Comparison of ENCODE assay signal across 27 mouse cellular contexts in the genomic region with DNA sequence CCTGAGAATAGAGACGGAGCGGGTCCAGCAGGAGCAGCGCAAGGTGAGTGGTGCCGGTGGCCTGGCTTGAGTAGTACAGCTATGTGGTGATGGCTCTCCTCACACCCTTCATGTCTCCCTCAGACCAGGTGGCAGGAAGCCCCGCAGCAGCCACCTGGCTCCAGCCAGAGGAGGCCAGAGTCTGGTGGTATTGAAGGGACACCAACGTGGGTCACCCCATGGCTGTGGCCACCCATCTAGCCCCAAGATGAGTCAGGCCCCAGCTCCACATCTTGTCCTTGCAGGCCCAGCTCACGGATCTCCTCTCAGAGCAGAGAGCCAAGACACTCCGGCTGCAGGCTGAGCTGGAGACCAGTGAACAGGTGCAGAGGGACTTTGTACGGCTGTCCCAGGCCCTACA. TPM values are rescaled to one million over a fixed set of nuclear protein-coding genes. Genes with fewer than 3 reads are reported as not detected.
DNase-seq lines count a peak whose midpoint lies in the region; ATAC-seq lines count a peak whose summit lies in the region.
"Had no signal": no experiment of that assay in that cellular context is flagged by ENCODE, and none has a peak within 500 bp of the region (broad histone marks: within the 10 kb centered on the region; RNA-seq: fewer than 3 reads in every experiment).

No protein-coding gene starts in this region.

- H3K9me3 ChIP-seq in embryonic facial prominence, embryonic 12.5 days = no peaks in the 10 kb centered on the region
- H3K9me3 ChIP-seq in embryonic facial prominence, embryonic 10.5 days = no peaks in the 10 kb centered on the region
- H3K9me3 ChIP-seq in kidney, embryonic 14.5 days (ENCODE audit: control insufficient read depth, low read length) = no peaks in the 10 kb centered on the region
- H3K9me3 ChIP-seq: embryonic facial prominence, embryonic 13.5 days; forebrain, embryonic 12.5 days; forebrain, embryonic 15.5 days; heart, embryonic 13.5 days had no signal

- H3K9ac ChIP-seq in embryonic facial prominence, embryonic 12.5 days = no peak overlapping the region
- no peak overlapping the region for H3K9ac ChIP-seq in kidney, embryonic 14.5 days (ENCODE audit: low read depth, low read length)
- H3K9ac ChIP-seq: embryonic facial prominence, embryonic 13.5 days; forebrain, embryonic 12.5 days; forebrain, embryonic 15.5 days; heart, embryonic 13.5 days; hindbrain, embryonic 14.5 days had no signal

- intact Hi-C loops in left cerebral cortex, postnatal 4 days (cut with DNase I) = no loop called here

- no peaks in the 10 kb centered on the region for H3K27me3 ChIP-seq in embryonic facial prominence, embryonic 12.5 days
- H3K27me3 ChIP-seq in embryonic facial prominence, embryonic 10.5 days (replicated peaks; ENCODE audit: low read depth, poor library complexity, severe bottlenecking) = no peaks in the 10 kb centered on the region
- H3K27me3 ChIP-seq in kidney, embryonic 14.5 days (ENCODE audit: control insufficient read depth, insufficient read depth, low read length) = no peaks in the 10 kb centered on the region
- H3K27me3 ChIP-seq: embryonic facial prominence, embryonic 13.5 days; forebrain, embryonic 12.5 days; forebrain, embryonic 15.5 days; heart, embryonic 13.5 days had no signal

- H3K27ac ChIP-seq in embryonic facial prominence, embryonic 12.5 days = no peak overlapping the region
- no peak overlapping the region for H3K27ac ChIP-seq in embryonic facial prominence, embryonic 10.5 days (replicated peaks)
- H3K27ac ChIP-seq in kidney, embryonic 14.5 days (ENCODE audit: low read depth, low read length) = no peak overlapping the region
- H3K27ac ChIP-seq: embryonic facial prominence, embryonic 13.5 days; forebrain, embryonic 12.5 days; forebrain, embryonic 15.5 days; heart, adult 2 months; heart, embryonic 13.5 days; hindbrain, embryonic 14.5 days; hindbrain, postnatal 0 days had no signal

- DNase-seq in embryonic facial prominence, embryonic 10.5 days (ENCODE audit: low spot score) = no peak
- peak; percentile 36 for DNase-seq in gastrocnemius, postnatal 10 days
- no peak for DNase-seq in gastrocnemius, postnatal 25 days
- DNase-seq in kidney, postnatal 4 days = no peak
- peak; percentile 84 for DNase-seq in skeletal muscle tissue, adult 2 months (ENCODE audit: low read depth, low spot score)
- DNase-seq in left cerebral cortex, postnatal 4 days = no peak
- DNase-seq: adrenal gland, adult 8-10 months; adrenal gland, postnatal 25 days; cerebellum, adult 18-20 months; cerebellum, adult 9-10 months; cerebellum, postnatal 14 days; heart, adult 2 months; heart, postnatal 14 days; heart, postnatal 4 days had no signal

- no peaks in the 10 kb centered on the region for H3K4me1 ChIP-seq in embryonic facial prominence, embryonic 12.5 days
- H3K4me1 ChIP-seq in embryonic facial prominence, embryonic 10.5 days = no peaks in the 10 kb centered on the region
- H3K4me1 ChIP-seq in kidney, embryonic 14.5 days (ENCODE audit: control insufficient read depth, insufficient read depth, low read length) = no peaks in the 10 kb centered on the region
- H3K4me1 ChIP-seq: embryonic facial prominence, embryonic 13.5 days; forebrain, embryonic 12.5 days; forebrain, embryonic 15.5 days; heart, embryonic 13.5 days had no signal

- H3K4me3 ChIP-seq in embryonic facial prominence, embryonic 12.5 days = no peak overlapping the region
- H3K4me3 ChIP-seq in embryonic facial prominence, embryonic 10.5 days = no peak overlapping the region
- no peak overlapping the region for H3K4me3 ChIP-seq in kidney, embryonic 14.5 days (ENCODE audit: low read length)
- H3K4me3 ChIP-seq: embryonic facial prominence, embryonic 13.5 days; erythroblast, embryonic 14.5 days; forebrain, embryonic 12.5 days; forebrain, embryonic 15.5 days; heart, adult 2 months; heart, embryonic 13.5 days had no signal

- peak; percentile 24; the same call in 1 of the 2 replicates for ATAC-seq in embryonic facial prominence, embryonic 12.5 days (ENCODE audit: insufficient number of reproducible peaks, insufficient read depth, low FRiP score, low TSS enrichment)
- ATAC-seq in kidney, embryonic 14.5 days (ENCODE audit: low FRiP score, low TSS enrichment) = 0 out of 2 replicates have a peak, but pooled peaks have one; percentile 30
- ATAC-seq: activated CD4-positive, CD25-positive, alpha-beta regulatory T cell, adult 4 months; forebrain, embryonic 15.5 days; hindbrain, postnatal 0 days; inflammation-experienced regulatory T-cells, adult 6 months; intestine, postnatal 0 days had no signal

- no peak overlapping the region for H3K4me2 ChIP-seq in embryonic facial prominence, embryonic 12.5 days (replicated peaks)
- H3K4me2 ChIP-seq in kidney, embryonic 14.5 days (replicated peaks; ENCODE audit: low read depth, low read length) = no peak overlapping the region
- H3K4me2 ChIP-seq: embryonic facial prominence, embryonic 13.5 days; forebrain, embryonic 12.5 days; forebrain, embryonic 15.5 days; heart, embryonic 13.5 days; hindbrain, embryonic 14.5 days had no signal

- H3K36me3 ChIP-seq in embryonic facial prominence, embryonic 12.5 days = peaks cover 63% of the 10 kb centered on the region
- H3K36me3 ChIP-seq in embryonic facial prominence, embryonic 10.5 days (replicated peaks) = peaks cover 81% of the 10 kb centered on the region
- peaks cover 40% of the 10 kb centered on the region for H3K36me3 ChIP-seq in kidney, embryonic 14.5 days (ENCODE audit: control insufficient read depth, insufficient read depth, low read length)

- WGBS in embryonic facial prominence, embryonic 12.5 days = 90% methylated on average over 9 of the region's 9 CpGs
- WGBS in embryonic facial prominence, embryonic 10.5 days = 89% methylated on average over 9 of the region's 9 CpGs
- 95% methylated on average over 9 of the region's 9 CpGs for WGBS in kidney, embryonic 14.5 days

RNA-seq across cellular contexts. Expression of a gene that starts 16.0 kb away (rescaled TPM):
- polyA plus RNA-seq in embryonic facial prominence, embryonic 12.5 days (2016; fragmentation: Nextera tagmentation; extraction: Ambion mirVana) = 35.3 and 36.7 TPM in 2 replicates
- 33.7 and 34.6 TPM in 2 replicates for polyA plus RNA-seq in embryonic facial prominence, embryonic 10.5 days (2016; fragmentation: Nextera tagmentation; extraction: Ambion mirVana)
- 10 to 100 TPM; 11.4 to 15.2 TPM for total RNA-seq in gastrocnemius, postnatal 10 days (2021)
- total RNA-seq in gastrocnemius, postnatal 25 days (2021) = 10 to 100 TPM; 11.2 to 14.6 TPM
- 24.8 and 30.5 TPM in 2 replicates for polyA plus RNA-seq in kidney, embryonic 14.5 days (2014; fragmentation: Nextera tagmentation; extraction: Ambion mirVana)
- total RNA-seq in left cerebral cortex, postnatal 4 days (2021) = 10 to 100 TPM; 18.6 to 19.9 TPM

RNA-seq across cellular contexts. Expression of a gene that starts 18.4 kb away (rescaled TPM):
- 22.3 and 26.8 TPM in 2 replicates for polyA plus RNA-seq in embryonic facial prominence, embryonic 12.5 days (2016; fragmentation: Nextera tagmentation; extraction: Ambion mirVana)
- polyA plus RNA-seq in embryonic facial prominence, embryonic 10.5 days (2016; fragmentation: Nextera tagmentation; extraction: Ambion mirVana) = 1.8 and 2.5 TPM in 2 replicates
- over 10,000 TPM; 11,325 to 12,607 TPM for total RNA-seq in gastrocnemius, postnatal 10 days (2021)
- over 10,000 TPM; 22,501 to 25,220 TPM for total RNA-seq in gastrocnemius, postnatal 25 days (2021)
- polyA plus RNA-seq in kidney, embryonic 14.5 days (2014; fragmentation: Nextera tagmentation; extraction: Ambion mirVana) = 1.3 and 1.6 TPM in 2 replicates
- total RNA-seq in left cerebral cortex, postnatal 4 days (2021) = under 1 TPM in 1 of 2 experiments, not detected in 1; 0.12 TPM
- total RNA-seq: adrenal gland, postnatal 25 days had no signal
- polyA plus RNA-seq: erythroblast, embryonic 14.5 days had no signal

RNA-seq across cellular contexts. Expression of a gene that starts 29.8 kb away (rescaled TPM):
- polyA plus RNA-seq in embryonic facial prominence, embryonic 12.5 days (2016; fragmentation: Nextera tagmentation; extraction: Ambion mirVana) = not detected in 2 replicates
- not detected in 2 replicates for polyA plus RNA-seq in embryonic facial prominence, embryonic 10.5 days (2016; fragmentation: Nextera tagmentation; extraction: Ambion mirVana)
- under 1 TPM; 0.35 to 0.72 TPM for total RNA-seq in gastrocnemius, postnatal 10 days (2021)
- under 1 TPM in 1 of 2 experiments, not detected in 1; 0.48 TPM for total RNA-seq in gastrocnemius, postnatal 25 days (2021)
- not detected in 2 replicates for polyA plus RNA-seq in kidney, embryonic 14.5 days (2014; fragmentation: Nextera tagmentation; extraction: Ambion mirVana)
- under 1 TPM; 0.16 to 0.32 TPM for total RNA-seq in left cerebral cortex, postnatal 4 days (2021)
- polyA plus RNA-seq: embryonic facial prominence, embryonic 13.5 days; erythroblast, embryonic 14.5 days; forebrain, embryonic 12.5 days; forebrain, embryonic 15.5 days; heart, embryonic 13.5 days; hindbrain, embryonic 11.5 days; hindbrain, embryonic 14.5 days had no signal

RNA-seq across cellular contexts. Expression of a gene that starts 30.7 kb away (rescaled TPM):
- polyA plus RNA-seq in embryonic facial prominence, embryonic 12.5 days (2016; fragmentation: Nextera tagmentation; extraction: Ambion mirVana) = 60.2 and 62.6 TPM in 2 replicates
- polyA plus RNA-seq in embryonic facial prominence, embryonic 10.5 days (2016; fragmentation: Nextera tagmentation; extraction: Ambion mirVana) = 53.3 and 54.0 TPM in 2 replicates
- total RNA-seq in gastrocnemius, postnatal 10 days (2021) = 10 to 100 TPM; 52.0 to 53.7 TPM
- 10 to 100 TPM; 41.5 to 43.9 TPM for total RNA-seq in gastrocnemius, postnatal 25 days (2021)
- 36.9 and 47.1 TPM in 2 replicates for polyA plus RNA-seq in kidney, embryonic 14.5 days (2014; fragmentation: Nextera tagmentation; extraction: Ambion mirVana)
- 10 to 100 TPM; 72.5 to 77.7 TPM for total RNA-seq in left cerebral cortex, postnatal 4 days (2021)

RNA-seq across cellular contexts. Expression of a gene that starts 42.6 kb away (rescaled TPM):
- polyA plus RNA-seq in embryonic facial prominence, embryonic 12.5 days (2016; fragmentation: Nextera tagmentation; extraction: Ambion mirVana) = 138 and 141 TPM in 2 replicates
- 169 and 185 TPM in 2 replicates for polyA plus RNA-seq in embryonic facial prominence, embryonic 10.5 days (2016; fragmentation: Nextera tagmentation; extraction: Ambion mirVana)
- total RNA-seq in gastrocnemius, postnatal 10 days (2021) = 100 to 1,000 TPM in 1 of 2 experiments, 10 to 100 TPM in 1; 99.0 to 114 TPM
- total RNA-seq in gastrocnemius, postnatal 25 days (2021) = 100 to 1,000 TPM; 131 to 139 TPM
- polyA plus RNA-seq in kidney, embryonic 14.5 days (2014; fragmentation: Nextera tagmentation; extraction: Ambion mirVana) = 145 and 159 TPM in 2 replicates
- total RNA-seq in left cerebral cortex, postnatal 4 days (2021) = 10 to 100 TPM; 80.9 to 96.5 TPM

Comparison
In these comparisons a context has a peak if more than half of its experiments do, and no peak if none do; other contexts are left out.
1. DNase-seq: peak in gastrocnemius, postnatal 10 days (single experiment) and skeletal muscle tissue, adult 2 months (single experiment); none in embryonic facial prominence, embryonic 10.5 days (single experiment), gastrocnemius, postnatal 25 days (single experiment), kidney, postnatal 4 days (0 of 2) and left cerebral cortex, postnatal 4 days (single experiment).
2. RNA of a gene that starts 18.4 kb away (total RNA-seq): 22,501 to 25,220 TPM in gastrocnemius, postnatal 25 days and 11,325 to 12,607 TPM in gastrocnemius, postnatal 10 days; 0.12 TPM in left cerebral cortex, postnatal 4 days; every median in the first group is over 1,000 times any median in the second.